Mouse (Mus musculus): Measurements from ENCODE around the gene 4930524B15Rik.
A peak's percentile ranks its signal among the peaks of the same experiment; 100 is the strongest.
"Not testable (repeated sequence)": the region's sequence is repeated elsewhere in the genome, so short reads cannot be mapped to it uniquely, and the experiment has no call there.

The 4930524B15Rik gene

DNA sequence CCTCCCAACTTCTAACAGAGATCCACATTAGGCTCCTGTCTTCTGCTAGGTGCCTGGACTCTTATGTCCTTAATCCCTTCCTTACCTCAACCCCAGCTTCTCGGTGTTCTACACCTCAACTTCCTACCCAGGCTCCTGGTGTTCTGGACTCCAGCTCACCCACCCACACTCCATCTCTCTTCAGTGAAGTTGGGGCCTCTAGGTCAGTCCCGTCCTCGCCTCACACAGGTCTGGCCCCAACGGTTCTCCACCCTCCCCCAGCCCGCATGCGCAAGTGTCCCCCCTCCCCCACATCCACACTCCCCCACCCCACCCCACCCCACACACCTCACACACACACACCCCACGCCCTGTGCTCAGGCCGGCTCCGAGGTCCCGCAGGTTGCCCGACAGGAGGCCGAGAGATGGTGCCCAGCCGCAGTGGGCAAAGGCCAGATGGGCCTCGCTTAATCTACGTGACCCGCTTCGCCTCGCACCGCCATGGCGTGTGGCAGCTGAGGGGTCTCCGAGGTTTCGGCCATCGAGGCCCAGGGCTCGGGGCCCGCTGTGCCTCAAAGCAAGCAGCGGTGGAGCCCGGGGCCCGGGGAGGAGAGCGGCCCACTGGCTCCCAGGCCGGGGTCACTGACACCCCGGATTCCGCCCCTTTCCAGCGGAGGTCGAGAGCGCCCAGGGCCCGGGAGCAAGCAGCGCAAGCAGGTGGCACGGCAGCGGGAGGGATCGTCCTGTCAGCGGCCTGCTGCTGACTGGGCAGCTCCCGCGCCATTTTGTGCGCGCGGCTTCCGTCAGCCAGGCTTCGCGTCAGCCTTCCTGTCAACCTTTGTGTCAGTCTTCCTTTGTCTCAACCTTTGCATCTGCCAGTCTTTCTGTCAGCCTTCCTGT, at the start of gene 4930524B15Rik:
Gene 4930524B15Rik (plus strand): TSS at position 337 of the 879 bp plus-strand sequence.
- DNase-seq (ENCODE audit: low spot score in 2 of 2) = peak; percentile 18 to 31

DNA sequence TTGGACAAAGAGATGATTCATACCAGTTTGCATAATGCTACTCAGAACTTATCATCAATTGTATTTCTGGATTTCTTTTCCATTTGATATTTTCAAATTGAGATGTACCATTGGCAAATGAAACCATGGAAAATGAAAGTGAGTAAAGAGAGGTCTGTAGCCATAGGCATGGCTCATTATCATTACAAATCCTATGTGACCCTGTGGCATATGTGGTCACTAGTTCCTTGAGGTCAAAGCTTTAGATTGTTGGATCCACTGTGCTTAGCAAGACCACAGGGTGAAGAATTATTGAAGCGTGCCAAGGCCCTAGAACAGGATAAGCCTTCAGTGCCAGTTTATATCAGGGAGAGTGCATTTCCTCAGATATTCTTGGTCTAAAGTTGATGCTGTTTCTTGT, 47.6 kb upstream of the 4930524B15Rik start:
- DNase-seq (ENCODE audit: low spot score in 2 of 2) = no peak

DNA sequence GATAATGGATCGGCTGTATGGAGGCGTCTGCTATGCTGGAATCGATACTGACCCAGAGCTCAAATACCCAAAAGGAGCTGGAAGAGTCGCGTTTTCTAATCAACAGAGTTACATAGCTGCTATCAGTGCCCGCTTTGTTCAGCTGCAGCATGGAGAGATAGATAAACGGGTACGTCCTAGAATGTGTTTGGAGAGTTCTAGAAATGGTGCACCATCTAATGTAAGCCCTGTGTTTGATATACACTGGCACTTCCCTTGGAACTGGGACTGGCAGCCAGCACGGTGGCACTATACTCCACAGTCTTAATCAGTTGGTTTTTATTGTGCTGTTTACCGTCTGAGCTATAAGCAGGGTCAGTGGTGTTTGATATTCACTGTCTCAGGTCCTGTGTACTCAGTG, 35.3 kb upstream of the 4930524B15Rik start:
- DNase-seq (ENCODE audit: low spot score in 2 of 2) = no peak

DNA sequence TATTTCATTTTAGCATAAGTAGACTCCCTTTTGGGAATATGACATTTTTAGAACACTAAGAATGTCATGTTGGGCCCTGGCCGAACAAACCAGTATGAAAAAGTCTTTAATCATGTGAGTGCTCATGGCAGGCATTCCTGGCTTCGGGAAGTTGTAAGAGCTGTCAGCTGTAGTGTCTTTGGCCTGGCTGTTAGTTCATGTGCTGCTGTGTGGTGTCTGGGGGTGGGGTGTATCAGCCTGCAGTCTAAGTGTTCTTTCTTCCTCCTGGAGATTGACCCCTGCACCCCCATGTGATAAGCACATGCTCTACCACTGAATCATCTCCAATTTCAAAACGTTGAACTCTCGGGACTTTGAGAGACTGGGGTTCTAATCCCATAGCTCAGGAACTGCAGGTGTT, 29.7 kb upstream of the 4930524B15Rik start:
- DNase-seq (ENCODE audit: low spot score in 2 of 2) = no peak

DNA sequence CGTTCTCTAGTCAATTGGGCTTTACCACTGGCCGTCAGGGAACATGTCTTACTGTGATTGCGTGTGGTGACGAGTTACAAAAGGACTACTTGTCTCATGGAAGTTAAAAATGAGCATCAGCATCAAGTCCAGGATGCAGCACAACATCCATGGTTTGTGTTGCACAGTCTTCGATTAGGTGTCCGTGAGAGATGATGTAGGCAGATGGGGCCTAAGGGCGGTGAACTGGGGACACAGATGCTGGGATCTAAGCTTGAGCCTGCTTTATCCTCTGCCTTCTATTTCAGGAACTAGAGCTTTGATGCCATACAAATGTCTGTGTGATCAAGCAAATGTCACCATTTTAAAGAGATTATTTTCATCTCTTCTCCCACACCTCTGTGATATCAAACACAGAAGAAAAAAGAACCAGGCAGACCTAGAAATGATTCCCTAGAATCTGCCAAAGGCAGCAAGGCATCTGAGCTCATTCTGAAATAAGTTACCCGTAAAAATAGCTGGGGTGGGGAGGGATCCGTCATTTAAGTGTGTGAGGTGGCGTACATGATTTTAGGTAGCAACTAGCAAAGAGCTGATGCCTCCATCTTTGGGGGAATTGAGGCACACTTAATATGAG, 28.4 kb upstream of the 4930524B15Rik start:
- peak; percentile 47 to 57 for DNase-seq (ENCODE audit: low spot score in 2 of 2)

DNA sequence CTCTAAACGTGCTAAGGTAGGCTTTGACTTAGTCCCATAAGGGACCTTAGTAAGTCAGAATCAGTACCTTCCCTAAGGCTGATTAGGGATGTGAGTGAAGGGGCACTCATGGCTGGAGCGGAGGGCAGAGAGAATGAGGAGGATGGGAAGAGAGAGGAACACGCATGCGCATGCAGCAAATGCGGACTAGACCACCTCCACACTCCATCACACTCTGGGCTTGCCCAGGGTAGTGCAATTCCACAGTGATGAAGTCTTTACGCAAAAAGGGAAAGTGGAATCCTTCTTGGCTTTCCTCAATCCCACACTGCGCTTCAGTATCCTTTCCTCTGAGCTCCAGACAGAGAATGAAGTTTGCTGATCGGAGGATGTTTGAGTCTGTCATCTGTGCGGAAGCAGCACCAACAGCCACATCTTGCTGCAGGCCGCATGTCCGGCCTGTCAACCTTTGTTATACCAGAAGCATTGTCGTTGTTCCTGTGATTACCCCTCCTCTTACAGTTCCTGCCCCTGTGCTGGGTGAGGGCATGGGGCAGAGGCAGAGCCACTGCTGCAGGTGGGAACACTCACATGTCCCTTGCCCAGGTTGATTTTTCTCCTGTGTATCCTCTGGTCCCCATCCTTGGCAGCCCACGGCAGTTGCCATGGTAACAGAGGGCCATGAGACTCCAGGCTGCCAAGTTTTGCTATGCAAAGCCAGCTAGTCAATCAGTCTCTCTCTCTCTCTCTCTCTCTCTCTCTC, 24.3 kb upstream of the 4930524B15Rik start:
- DNase-seq (ENCODE audit: low spot score in 2 of 2) = peak; percentile 90 to 93

DNA sequence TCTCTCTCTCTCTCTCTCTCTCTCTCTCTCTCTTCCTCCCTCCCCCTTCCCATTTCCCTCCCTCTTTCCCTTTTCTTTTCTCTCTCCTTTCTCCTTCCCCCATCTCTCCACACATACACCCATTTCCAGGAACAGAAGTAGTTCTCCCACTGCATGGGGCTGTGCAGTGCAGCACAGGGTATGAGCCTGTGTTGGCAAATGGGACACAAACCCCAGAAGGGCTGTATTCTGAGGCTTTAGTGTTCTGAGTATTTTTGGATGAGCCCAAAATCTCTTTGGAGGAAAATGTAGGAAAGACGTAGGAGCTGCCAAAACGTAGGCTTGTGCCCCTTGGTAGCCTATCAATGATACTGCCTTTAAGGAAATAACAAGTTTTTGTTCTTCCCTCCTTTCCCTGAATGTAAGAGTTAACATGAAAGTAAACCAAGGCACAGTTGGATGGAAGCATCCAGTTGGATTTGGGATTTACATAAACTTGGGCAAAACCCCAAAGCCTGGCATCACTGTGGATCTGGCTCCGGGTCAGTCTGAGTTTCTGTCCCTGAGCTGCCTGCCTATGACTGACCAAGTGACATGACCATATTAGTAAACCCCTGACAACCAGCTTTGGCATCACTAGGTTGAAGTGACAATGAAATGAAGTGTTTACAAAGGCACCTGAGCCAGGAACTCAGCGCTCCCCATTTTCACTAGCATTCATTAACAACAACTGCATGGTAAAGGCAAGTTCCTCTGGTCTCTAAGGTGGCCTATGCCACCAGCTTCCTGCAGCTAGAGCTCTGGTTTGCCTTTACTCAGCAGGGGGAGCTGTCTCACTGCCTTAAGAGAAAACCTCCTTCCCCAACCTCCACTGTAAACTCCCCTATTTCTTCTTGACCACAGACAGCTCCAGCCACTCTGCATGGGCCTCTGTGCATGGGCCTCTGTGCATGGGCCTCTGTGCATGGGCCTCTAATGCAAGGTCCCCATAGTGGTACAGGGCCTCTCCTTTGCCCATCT, 23.5 kb upstream of the 4930524B15Rik start:
- peak in 1 of 2 experiments; percentile 54 for DNase-seq (ENCODE audit: low spot score in 2 of 2)

DNA sequence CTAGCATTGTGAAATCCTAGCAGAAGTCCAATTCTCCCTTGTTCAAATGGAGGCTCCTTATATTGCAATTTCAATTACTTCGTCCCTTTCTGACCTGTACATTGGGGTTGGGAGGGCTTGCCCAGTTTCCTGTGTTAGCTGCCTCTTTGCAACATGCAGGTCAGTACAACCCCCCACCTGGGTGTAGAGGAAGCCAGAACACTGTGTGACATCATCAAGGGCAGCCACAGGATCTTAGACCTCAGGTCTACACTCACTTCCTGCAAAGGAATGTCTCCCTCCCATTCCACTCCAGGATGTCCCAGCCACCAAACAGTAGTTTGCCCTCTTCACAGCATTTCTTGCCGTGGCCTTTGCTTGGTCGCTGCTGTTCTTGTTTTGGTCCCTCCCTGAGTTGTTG, 19.9 kb upstream of the 4930524B15Rik start:
- DNase-seq (ENCODE audit: low spot score in 2 of 2) = peak in 1 of 2 experiments; percentile 16

DNA sequence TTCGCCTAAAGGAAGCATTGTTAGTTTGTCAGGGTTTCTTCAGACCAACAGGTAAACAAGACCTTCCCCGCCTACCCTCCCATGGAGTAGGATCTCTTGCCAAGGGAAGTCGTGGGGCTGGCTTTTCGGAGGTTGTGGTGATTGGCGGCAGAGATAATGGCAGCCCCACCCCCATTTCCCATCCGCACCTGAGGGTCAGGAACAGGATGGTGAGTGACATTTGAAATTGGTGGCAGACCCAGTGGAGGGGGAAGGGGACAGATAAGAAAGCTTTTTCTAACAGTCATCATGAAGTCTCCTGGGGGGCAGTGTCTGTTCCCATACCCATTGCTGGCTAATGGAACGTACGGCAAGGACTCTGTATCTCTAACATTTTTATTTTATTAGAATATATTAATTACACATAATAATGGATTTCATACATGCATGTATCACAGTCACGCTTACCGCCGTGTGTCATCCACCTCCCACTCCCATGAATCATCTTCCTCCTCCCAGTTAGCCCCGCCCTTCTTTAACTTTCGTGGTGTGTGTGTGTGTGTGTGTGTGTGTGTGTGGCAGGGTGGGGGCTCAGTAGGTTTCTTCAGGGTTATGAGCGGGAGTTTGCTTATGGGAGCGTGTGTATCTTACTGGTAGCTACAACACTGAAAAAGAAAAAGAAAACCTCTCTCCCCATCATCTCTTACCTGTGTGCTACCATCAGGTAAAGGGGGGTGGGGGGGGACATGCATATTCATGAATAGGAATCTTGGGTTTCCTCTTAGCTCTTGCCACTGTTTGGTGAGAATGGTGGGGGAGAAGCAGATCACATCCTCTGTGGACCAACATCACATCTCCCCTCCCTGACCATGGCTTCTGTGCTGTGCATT, 16.7 kb upstream of the 4930524B15Rik start:
- DNase-seq (ENCODE audit: low spot score in 2 of 2) = peak; percentile 53 to 62

DNA sequence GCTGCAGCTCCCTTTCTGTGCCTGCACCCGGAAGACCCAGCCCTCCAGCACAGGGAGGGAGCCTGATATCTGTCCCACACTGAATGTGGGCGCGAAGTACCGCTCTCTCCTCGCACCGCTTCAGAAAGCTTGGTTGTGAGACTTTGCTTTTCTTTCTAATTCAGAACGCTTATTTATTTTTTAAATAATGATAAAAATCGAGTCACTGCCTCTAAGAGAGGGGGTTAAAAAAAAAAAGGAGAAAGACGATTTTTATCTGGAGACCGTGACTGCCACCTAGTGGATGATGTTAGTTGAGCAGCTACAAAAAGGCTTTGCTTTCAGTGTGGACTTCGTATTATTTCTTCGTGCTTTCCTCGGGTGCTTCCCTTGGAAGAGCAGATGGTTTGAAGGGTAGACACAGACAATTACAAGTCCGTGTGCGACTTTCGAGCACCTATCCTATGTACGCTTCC, 16.0 kb upstream of the 4930524B15Rik start:
- peak; percentile 84 to 89 for DNase-seq (ENCODE audit: low spot score in 2 of 2)

DNA sequence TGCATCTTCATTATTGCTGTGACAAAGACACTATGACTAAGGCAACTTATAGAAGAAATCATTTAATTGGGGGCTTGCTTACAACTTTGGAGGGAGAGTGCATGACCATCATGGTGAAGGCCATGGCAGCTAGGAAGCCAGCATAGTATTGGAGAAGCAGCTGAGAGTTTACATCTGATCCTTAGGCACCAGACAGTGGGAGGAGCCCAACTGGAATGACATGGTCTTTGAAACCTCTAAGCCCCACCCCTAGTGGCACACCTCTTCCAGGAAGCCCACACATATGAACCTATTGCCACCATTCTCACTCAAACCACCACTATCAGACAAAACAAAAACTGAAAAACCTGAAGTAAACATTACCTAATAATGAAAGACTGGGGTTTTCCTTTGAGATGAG, 5.3 kb upstream of the 4930524B15Rik start:
- DNase-seq (ENCODE audit: low spot score in 2 of 2) = no peak

DNA sequence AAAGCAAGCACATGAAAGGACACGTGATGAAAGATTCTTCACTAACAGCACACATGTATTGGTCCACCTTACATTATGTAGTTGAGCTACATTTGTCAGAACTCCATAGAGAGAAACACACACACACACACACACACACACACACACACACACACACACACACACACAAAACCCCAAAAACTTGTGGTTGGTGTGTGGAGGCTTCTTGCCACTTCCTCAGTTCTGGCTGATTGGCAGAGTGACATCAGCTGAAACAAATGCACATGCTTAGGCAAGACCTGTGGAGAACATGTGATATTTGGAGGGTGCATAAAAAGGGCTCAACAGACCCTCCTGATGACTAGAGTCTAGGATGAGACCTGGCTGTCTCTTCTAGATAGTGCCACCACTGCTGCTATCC, 1.4 kb upstream of the 4930524B15Rik start:
- DNase-seq (ENCODE audit: low spot score in 2 of 2) = no peak

DNA sequence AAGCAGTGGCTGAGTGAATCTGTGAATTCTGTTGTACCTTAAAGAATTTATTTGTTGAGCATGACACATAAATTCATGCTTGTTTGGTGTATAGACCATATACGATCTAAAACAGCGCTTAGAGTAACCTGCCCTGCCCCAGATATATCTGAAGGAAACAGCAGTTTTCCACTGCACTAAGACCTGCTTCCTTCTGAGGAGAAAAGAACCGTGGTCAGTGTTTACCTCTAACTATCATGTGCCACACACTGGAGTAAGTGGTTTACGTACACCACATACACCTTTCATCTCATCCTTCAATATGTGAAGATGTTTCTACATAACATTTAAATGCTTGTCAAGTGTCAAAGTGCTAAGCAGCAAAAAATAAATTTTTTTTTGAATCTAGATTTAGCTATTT, 8.7 kb downstream of the 4930524B15Rik start:
- peak in 1 of 2 experiments; percentile 8 for DNase-seq (ENCODE audit: low spot score in 2 of 2)

DNA sequence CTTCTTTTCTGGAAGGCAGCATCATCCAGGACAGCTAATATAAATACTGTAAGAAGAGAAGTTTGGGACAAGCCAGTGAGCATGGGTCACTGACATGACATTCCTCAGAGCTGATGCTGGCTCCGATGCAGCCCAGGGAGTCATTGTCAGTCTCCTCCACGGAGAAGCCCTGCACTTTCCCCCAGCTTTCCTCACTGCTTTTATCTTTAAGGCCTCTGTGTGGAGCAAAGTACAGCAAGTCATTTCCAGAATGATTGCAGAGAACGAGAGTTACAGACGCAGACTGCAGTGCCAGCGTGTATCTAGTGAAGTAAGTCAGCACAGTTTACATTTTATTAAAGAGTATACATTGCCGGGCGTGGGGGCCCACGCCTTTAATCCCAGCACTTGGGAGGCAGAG, 9.4 kb downstream of the 4930524B15Rik start:
- peak in 1 of 2 experiments; percentile 13 for DNase-seq (ENCODE audit: low spot score in 2 of 2)

DNA sequence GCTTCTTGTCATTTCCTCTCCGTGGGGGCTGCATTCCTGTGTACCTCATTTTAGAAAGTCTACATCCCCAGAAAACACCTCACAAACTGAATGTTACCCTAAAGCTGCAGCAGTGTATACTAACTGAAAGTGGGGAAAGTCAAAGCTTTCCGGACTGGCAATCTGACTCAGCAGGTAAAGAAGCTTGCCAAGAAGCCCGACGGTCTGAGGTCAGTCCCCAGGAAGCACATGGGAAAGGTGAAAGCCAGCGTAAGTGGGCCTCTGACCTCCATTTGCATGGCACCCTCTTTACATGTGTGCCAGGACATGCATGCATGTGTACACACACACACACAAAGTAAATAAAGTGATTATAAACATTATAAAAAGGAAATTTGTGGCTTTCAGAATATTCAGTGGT, 10.3 kb downstream of the 4930524B15Rik start:
- peak in 1 of 2 experiments; percentile 9 for DNase-seq (ENCODE audit: low spot score in 2 of 2)

DNA sequence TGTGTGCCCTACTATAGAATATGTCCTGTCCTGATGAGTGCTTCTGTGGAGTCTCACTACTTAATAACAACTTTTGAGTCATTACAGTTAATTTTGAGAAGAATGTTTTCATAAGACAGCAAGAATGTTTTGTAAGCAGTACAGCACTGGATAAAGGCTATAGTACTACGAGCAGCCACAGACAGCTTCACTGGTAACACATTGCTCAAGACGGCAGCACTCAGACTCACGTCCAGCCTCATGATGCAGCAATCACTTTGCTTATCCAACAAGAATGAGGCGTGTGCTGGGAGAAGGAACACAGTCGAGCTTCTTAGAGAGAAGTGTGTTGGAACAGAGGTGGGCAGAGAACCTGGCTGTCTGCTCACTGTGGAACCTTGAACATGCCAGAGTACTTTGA, 10.7 kb downstream of the 4930524B15Rik start:
- peak in 1 of 2 experiments; percentile 3 for DNase-seq (ENCODE audit: low spot score in 2 of 2)

DNA sequence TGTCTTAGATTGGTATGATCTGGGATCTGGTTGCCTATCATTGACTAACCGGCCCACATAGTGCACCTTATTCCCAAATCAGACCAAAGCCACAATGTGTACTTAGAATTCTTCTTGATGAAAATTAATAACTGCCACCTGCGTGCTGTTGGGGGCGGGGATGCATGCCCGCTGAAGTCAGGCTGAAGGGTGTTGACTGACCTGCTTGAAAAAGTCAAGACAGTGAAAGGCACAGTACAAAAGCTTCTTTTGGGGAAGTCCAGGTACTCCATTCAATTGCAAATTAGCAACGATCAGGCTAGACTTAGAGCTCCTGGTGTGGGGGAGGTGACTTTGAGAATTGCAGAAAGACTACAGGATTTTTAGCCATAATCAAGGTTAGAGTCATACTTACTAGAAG, 14.7 kb downstream of the 4930524B15Rik start:
- not testable (repeated sequence) for DNase-seq (ENCODE audit: low spot score in 2 of 2)

DNA sequence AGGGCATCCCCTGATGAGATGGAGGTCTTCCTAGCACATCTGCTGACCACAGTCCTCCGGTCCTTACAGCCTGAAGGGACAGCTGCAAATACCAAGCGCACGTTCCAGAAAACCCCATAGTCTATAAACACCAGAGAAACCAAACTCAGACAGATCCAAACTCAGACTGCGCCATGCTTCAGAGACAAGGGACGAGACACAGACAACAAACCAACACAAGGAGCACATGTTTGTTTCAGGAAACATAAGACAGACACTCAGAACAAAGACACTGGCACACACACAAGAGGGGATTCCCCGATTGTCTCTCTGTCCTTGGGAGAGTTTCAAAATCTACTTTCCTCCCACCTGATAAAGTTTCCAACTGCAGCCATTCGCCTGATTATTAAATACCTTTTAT, 16.4 kb downstream of the 4930524B15Rik start:
- no peak for DNase-seq (ENCODE audit: low spot score in 2 of 2)

DNA sequence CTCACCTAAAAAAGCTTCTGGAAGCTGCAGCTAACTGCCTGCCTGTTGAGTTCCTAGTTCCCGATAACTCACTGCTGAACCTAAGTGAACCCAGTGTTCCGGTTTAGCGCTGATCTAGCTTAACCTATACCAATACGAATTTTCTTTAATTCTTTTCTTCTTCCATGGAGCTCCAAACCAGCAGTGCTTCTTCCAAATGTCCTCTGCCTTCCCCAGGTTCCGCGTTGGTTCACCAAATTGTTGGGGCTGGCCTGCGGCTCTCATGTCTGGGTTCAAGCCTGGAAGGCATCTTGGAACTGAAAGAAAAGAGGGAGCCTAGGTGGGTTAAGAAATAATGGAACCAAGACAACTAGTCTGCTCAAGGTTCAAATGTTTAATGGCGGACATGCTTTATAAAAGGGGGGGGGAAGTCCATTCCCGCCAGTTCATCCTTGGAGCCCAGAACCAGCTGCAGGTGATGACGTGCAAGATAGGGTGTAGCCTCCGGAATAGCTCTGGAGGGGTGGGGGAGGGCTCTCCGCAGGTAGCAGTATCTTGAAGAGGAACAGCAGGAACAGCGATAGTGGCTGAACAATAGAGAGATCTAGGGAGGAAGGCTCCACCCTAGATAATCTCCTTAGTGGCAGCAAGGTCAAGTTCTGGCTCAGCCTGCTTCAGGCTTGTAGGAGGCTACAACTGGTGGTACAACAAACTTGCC, 17.0 kb downstream of the 4930524B15Rik start:
- not testable (repeated sequence) for DNase-seq (ENCODE audit: low spot score in 2 of 2)
